Mouse (Mus musculus) liver, embryonic 14.5 days (tissue): ENCODE results near the gene Prkcq. TPM values are rescaled to one million over a fixed set of nuclear protein-coding genes. Genes with fewer than 3 reads are reported as not detected.

Experiments
- ATAC-seq: fragments of 200-750 bp; cut with Nextera tagmentation; 2 replicates; pipeline ENCODE4 v1.8.0; 2017; ENCODE audit warnings: moderate number of reproducible peaks, mild to moderate bottlenecking, moderate library complexity; ENCODE audit not compliant: insufficient read depth
- DNase-seq, 3 experiments: peaks; one replicate each; pipeline ENCODE4 v3.0.0-alpha.2; 2012 to 2013; ENCODE audit warnings: low read depth in 3 of 3, low spot score in 3 of 3
- H3K27ac ChIP-seq: fragments of 300-500 bp; sonication (generic); 2 replicates; pipeline ENCODE4 v1.5.1; 2014; ENCODE audit warnings: moderate library complexity, mild to moderate bottlenecking, control low read depth, inconsistent platforms
- H3K27me3 ChIP-seq: fragments of 300-500 bp; sonication (generic); 2 replicates; pipeline ENCODE4 v1.6.1; 2014; ENCODE audit warnings: mild to moderate bottlenecking, low read length, moderate library complexity; ENCODE audit not compliant: control insufficient read depth, insufficient read depth
- H3K36me3 ChIP-seq: fragments of 300-500 bp; sonication (generic); replicated peaks from 2 replicates; pipeline ENCODE4 v1.6.1; 2014; ENCODE audit warnings: low read depth; ENCODE audit not compliant: control insufficient read depth, insufficient read depth
- H3K4me1 ChIP-seq, 2 experiments: fragments of 200-500 bp in 1 of 2; fragments of 300-500 bp in 1 of 2; sonication (generic) in 1 of 2; replicated peaks; 2 replicates each; pipeline ENCODE4 v1.6.1; 2012 to 2014; ENCODE audit warnings: antibody characterized with exemption in 1 of 2, inconsistent platforms in 1 of 2, low read length in 1 of 2; ENCODE audit not compliant: control insufficient read depth in 2 of 2, insufficient read depth in 2 of 2
- H3K4me2 ChIP-seq: fragments of 300-500 bp; sonication (generic); 2 replicates; pipeline ENCODE4 v1.6.1; 2014; ENCODE audit warnings: low read depth, mild to moderate bottlenecking, control low read depth, moderate library complexity
- H3K4me3 ChIP-seq, 2 experiments: fragments of 200-500 bp in 1 of 2; fragments of 300-500 bp in 1 of 2; sonication (generic) in 1 of 2; 2 replicates each; pipeline ENCODE4 v1.5.1; 2012 to 2014; ENCODE audit warnings: low read depth in 2 of 2, low read length in 2 of 2, mild to moderate bottlenecking in 2 of 2, control low read depth in 1 of 2, inconsistent platforms in 1 of 2, moderate library complexity in 1 of 2; ENCODE audit not compliant: insufficient read depth in 1 of 2
- H3K9ac ChIP-seq: fragments of 300-500 bp; sonication (generic); replicated peaks from 2 replicates; pipeline ENCODE4 v1.6.1; 2014; ENCODE audit warnings: mild to moderate bottlenecking, control low read depth, moderate library complexity
- H3K9me3 ChIP-seq: fragments of 300-500 bp; sonication (generic); 2 replicates; pipeline ENCODE4 v1.6.1; 2016; ENCODE audit warnings: low read length, mixed read lengths; ENCODE audit not compliant: control insufficient read depth
- CTCF ChIP-seq: IDR thresholded peaks from 2 replicates; pipeline ENCODE4 v1.5.1; 2016; ENCODE audit warnings: antibody characterized with exemption, low read depth, control low read depth
- EP300 ChIP-seq: IDR thresholded peaks from 2 replicates; pipeline ENCODE4 v1.6.1; 2016; ENCODE audit warnings: antibody characterized with exemption, low read depth
- WGBS: fragments of 180-500 bp; shearing (Covaris S2); extraction: QIAGEN DNeasy Blood & Tissue Kit; methylation state at CpG from one replicate; pipeline ENCODE4 v1.1.7; 2014; ENCODE audit not compliant: insufficient replicate concordance; 5-methylcytosine and 5-hydroxymethylcytosine counted together
- polyA plus RNA-seq, 2 experiments: library from polyadenylated mRNA; depleted of rRNA in 1 of 2; stranded (reverse) in 1 of 2; unstranded in 1 of 2; fragments of >200 nt; fragmentation: Nextera tagmentation in 1 of 2; extraction: Ambion mirVana in 1 of 2; gene quantifications; 2 replicates each; pipeline versions ENCODE4 v1.2.1 to v1.2.3; 2012 to 2014

The Prkcq gene
- polyA plus RNA-seq, 2 experiments = 2.1 to 3.4 TPM

DNA sequence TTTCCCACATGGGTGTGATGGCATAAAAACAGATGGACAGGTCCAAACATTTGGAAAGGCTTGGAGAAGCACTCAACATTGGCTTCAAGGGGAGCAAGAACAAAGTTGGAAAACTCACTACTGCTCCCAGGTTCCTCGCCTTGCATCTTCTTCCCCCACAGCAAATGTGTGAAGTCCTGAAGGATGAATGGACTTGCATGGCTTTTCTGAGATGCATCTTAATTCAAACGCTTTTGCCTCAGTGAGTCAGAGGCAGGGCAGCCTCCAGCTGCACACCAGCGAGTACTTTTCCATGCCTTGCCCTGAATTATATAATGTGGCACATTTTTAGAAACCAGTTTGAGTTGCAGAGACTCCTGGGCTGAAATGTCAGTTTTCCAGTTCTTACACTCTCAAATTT, 175.9 kb downstream of the Prkcq start:
- 53% methylated on average over 3 of the region's 3 CpGs for WGBS
- no peak overlapping the region for H3K4me3 ChIP-seq
- no peaks in the 10 kb centered on the region for H3K9me3 ChIP-seq
- no peak overlapping the region for H3K9ac ChIP-seq
- no peak overlapping the region for H3K4me2 ChIP-seq
- no peak for ATAC-seq
- TF ChIP-seq EP300 (no peak), CTCF (no peak)
- H3K36me3 ChIP-seq = no peaks in the 10 kb centered on the region
- DNase-seq = no peak
- no peak overlapping the region for H3K27ac ChIP-seq
- H3K4me1 ChIP-seq = no peaks in the 10 kb centered on the region
- no peaks in the 10 kb centered on the region for H3K27me3 ChIP-seq
